ENCODE assay signal across 21 mouse cellular contexts in genomic region chr4:90014203-90014602, GRCm38 (mm10).
A peak's percentile ranks its signal among the peaks of the same experiment; 100 is the strongest.
DNase-seq lines count a peak whose midpoint lies in the region; ATAC-seq and TF ChIP-seq lines count a peak whose summit lies in the region.
"Had no signal": no experiment of that assay in that cellular context is flagged by ENCODE, and none has a peak within 500 bp of the region (broad histone marks: within the 10 kb centered on the region; RNA-seq: fewer than 3 reads in every experiment).

No protein-coding gene starts in this region.

- TF ChIP-seq CTCF in forebrain, postnatal 0 days (IDR thresholded peaks at IDR 0.05; ENCODE audit: low read depth) = no peak
- TF ChIP-seq CTCF in layer of hippocampus, adult 2 months (conservative IDR thresholded peaks at IDR 0.05) = no peak

- H3K79me2 ChIP-seq in myocyte (ENCODE audit: control insufficient read depth, insufficient read depth) = no peaks in the 10 kb centered on the region

- no peaks in the 10 kb centered on the region for H3K9me3 ChIP-seq in forebrain, postnatal 0 days (ENCODE audit: low read length)
- no peaks in the 10 kb centered on the region for H3K9me3 ChIP-seq in forebrain, embryonic 10.5 days
- H3K9me3 ChIP-seq: embryonic facial prominence, embryonic 10.5 days; heart, embryonic 13.5 days; hindbrain, embryonic 13.5 days had no signal

- DNase-seq in forebrain, postnatal 0 days = peak; percentile 16
- DNase-seq in forebrain, embryonic 10.5 days (ENCODE audit: extremely low spot score, low spot score) = no peak
- peak; percentile 22 to 46 for DNase-seq in layer of hippocampus, adult 2 months (ENCODE audit: low spot score in 2 of 2)
- no peak for DNase-seq in layer of hippocampus, postnatal 10 days (ENCODE audit: low spot score in 2 of 2)
- DNase-seq in brain, adult 2 months (ENCODE audit: low read depth, low spot score) = peak; percentile 43
- DNase-seq in left cerebral cortex, adult 11 months (ENCODE audit: low spot score) = no peak
- DNase-seq in heart, postnatal 4 days = no peak
- DNase-seq: adrenal gland, adult 8-10 months; adrenal gland, postnatal 36 days; cerebellum, adult 11-12 months; cerebellum, adult 9-10 months; cerebellum, postnatal 36 days; gastrocnemius, postnatal 36 days; heart, adult 11 months; heart, postnatal 36 days had no signal

- no peak for ATAC-seq in forebrain, postnatal 0 days
- ATAC-seq: forebrain, embryonic 16.5 days; intestine, embryonic 16.5 days had no signal

- no peak overlapping the region for H3K4me3 ChIP-seq in forebrain, postnatal 0 days (ENCODE audit: low read depth, low read length)
- H3K4me3 ChIP-seq in forebrain, embryonic 10.5 days = no peak overlapping the region
- no peak overlapping the region for H3K4me3 ChIP-seq in layer of hippocampus, adult 2 months
- no peak overlapping the region for H3K4me3 ChIP-seq in myocyte
- H3K4me3 ChIP-seq: embryonic facial prominence, embryonic 10.5 days; heart, embryonic 13.5 days; hindbrain, embryonic 13.5 days had no signal

- H3K9ac ChIP-seq in forebrain, postnatal 0 days = no peak overlapping the region
- H3K9ac ChIP-seq: heart, embryonic 13.5 days; hindbrain, embryonic 13.5 days had no signal

- no peak overlapping the region for H3ac ChIP-seq in myocyte (ENCODE audit: control insufficient read depth, insufficient read length)

- no peaks in the 10 kb centered on the region for H3K27me3 ChIP-seq in forebrain, postnatal 0 days (ENCODE audit: insufficient read depth, low read length)
- no peaks in the 10 kb centered on the region for H3K27me3 ChIP-seq in forebrain, embryonic 10.5 days (ENCODE audit: poor library complexity, severe bottlenecking)
- H3K27me3 ChIP-seq in myocyte (ENCODE audit: control insufficient read depth, insufficient read depth, insufficient read length) = no peaks in the 10 kb centered on the region
- H3K27me3 ChIP-seq: heart, embryonic 13.5 days; hindbrain, embryonic 13.5 days had no signal

- H3K4me1 ChIP-seq in forebrain, postnatal 0 days (ENCODE audit: insufficient read depth) = no peaks in the 10 kb centered on the region
- no peaks in the 10 kb centered on the region for H3K4me1 ChIP-seq in forebrain, embryonic 10.5 days
- H3K4me1 ChIP-seq: embryonic facial prominence, embryonic 10.5 days; heart, embryonic 13.5 days; hindbrain, embryonic 13.5 days had no signal

- H3K36me3 ChIP-seq in forebrain, postnatal 0 days (ENCODE audit: insufficient read depth) = no peaks in the 10 kb centered on the region
- H3K36me3 ChIP-seq in forebrain, embryonic 10.5 days (replicated peaks) = no peaks in the 10 kb centered on the region
- no peaks in the 10 kb centered on the region for H3K36me3 ChIP-seq in myocyte (ENCODE audit: control insufficient read depth, insufficient read depth)
- H3K36me3 ChIP-seq: embryonic facial prominence, embryonic 10.5 days; heart, embryonic 13.5 days; hindbrain, embryonic 13.5 days had no signal

- no peak for TF ChIP-seq POLR2A in myocyte (IDR thresholded peaks at IDR 0.05; ENCODE audit: insufficient read length, low read depth)

- H3K4me2 ChIP-seq in forebrain, postnatal 0 days (ENCODE audit: low read depth) = no peak overlapping the region
- no peak overlapping the region for H3K4me2 ChIP-seq in myocyte (ENCODE audit: low read depth)
- H3K4me2 ChIP-seq: heart, embryonic 13.5 days; hindbrain, embryonic 13.5 days had no signal

- no peak overlapping the region for H3K27ac ChIP-seq in forebrain, postnatal 0 days (ENCODE audit: low read depth, low read length)
- H3K27ac ChIP-seq in forebrain, embryonic 10.5 days = no peak overlapping the region
- no peak overlapping the region for H3K27ac ChIP-seq in layer of hippocampus, adult 2 months
- H3K27ac ChIP-seq: embryonic facial prominence, embryonic 10.5 days; heart, embryonic 13.5 days; hindbrain, embryonic 13.5 days had no signal

TF ChIP-seq in myocyte, 11 proteins besides CTCF, POLR2A, EP300 and RAD21:
- TF ChIP-seq CEBPB (IDR thresholded peaks at IDR 0.05; ENCODE audit: insufficient read depth, poor library complexity, severe bottlenecking) = no peak
- no peak for TF ChIP-seq POLR2AphosphoS2 (IDR thresholded peaks at IDR 0.05; ENCODE audit: insufficient read length, low read depth)
- TF ChIP-seq TCF12 (IDR thresholded peaks at IDR 0.05; ENCODE audit: insufficient read depth, poor library complexity, severe bottlenecking) = peak; percentile 26
- TF ChIP-seq USF1 (IDR thresholded peaks at IDR 0.05; ENCODE audit: low read depth) = no peak
- TF ChIP-seq MYOD1 (IDR thresholded peaks at IDR 0.05; ENCODE audit: control insufficient read depth in 1 of 3, insufficient read length in 2 of 3, low read depth in 2 of 3) = peak in 2 of 3 experiments; percentile 56 to 66
- TF ChIP-seq MYOG (IDR thresholded peaks at IDR 0.05; ENCODE audit: control insufficient read depth in 1 of 3, insufficient read depth in 1 of 3, insufficient read length in 2 of 3, low read depth in 2 of 3) = no peak
- TF ChIP-seq SRF (IDR thresholded peaks at IDR 0.05; ENCODE audit: control insufficient read depth, insufficient read length, low read depth) = no peak
- TF ChIP-seq E2F4 (IDR thresholded peaks at IDR 0.05; ENCODE audit: insufficient read depth) = no peak
- no peak for TF ChIP-seq TCF3 (IDR thresholded peaks at IDR 0.05; ENCODE audit: insufficient read length, low read depth)
- no peak for TF ChIP-seq MAX (IDR thresholded peaks at IDR 0.05; ENCODE audit: low read depth)
- TF ChIP-seq REST (IDR thresholded peaks at IDR 0.05; ENCODE audit: insufficient read depth, insufficient read length) = no peak

Comparison
In these comparisons a context has a peak if more than half of its experiments do, and no peak if none do; other contexts are left out.
1. DNase-seq: peak in forebrain, postnatal 0 days (single experiment), layer of hippocampus, adult 2 months (2 of 2) and brain, adult 2 months (single experiment); none in forebrain, embryonic 10.5 days (single experiment), layer of hippocampus, postnatal 10 days (0 of 2), left cerebral cortex, adult 11 months (single experiment) and heart, postnatal 4 days (single experiment).